Mouse (Mus musculus): ENCODE measurements around the gene Usp49. TPM values are rescaled to one million over a fixed set of nuclear protein-coding genes. Genes with fewer than 3 reads are reported as not detected.

Usp49 gene
- polyA plus RNA-seq, 1 experiment from 2014 or later = 10.8 TPM

GRCm38 (mm10) chr17:47702548-47703345 is 72.3 kb downstream of the Usp49 start:
- peak; percentile 15; the same call in 1 of the 2 replicates for ATAC-seq

GRCm38 (mm10) chr17:47703556-47703955 is 73.1 kb downstream of the Usp49 start:
- ATAC-seq = peak; percentile 13; the same call in 1 of the 2 replicates
- Histone ChIP-seq H3K27me3 (peaks cover 8% of the 10 kb centered on the region; the same call in 1 of the 2 replicates), H3K27ac (no peak overlapping the region), H3K4me2 (replicated peaks) (no peak overlapping the region), H3K4me1 (replicated peaks) (no peaks in the 10 kb centered on the region), H3K9ac (replicated peaks) (no peak overlapping the region), H3K36me3 (peaks cover 55% of the 10 kb centered on the region), H3K9me3 (no peaks in the 10 kb centered on the region), H3K4me3 (replicated peaks) (no peak overlapping the region)
- WGBS = 35% methylated on average over 20 of the region's 20 CpGs

More at GRCm38 (mm10) chr17:47702548-47703345, 72.3 kb downstream of the Usp49 start:
- Histone ChIP-seq H3K27me3 (peaks cover 8% of the 10 kb centered on the region; the same call in 1 of the 2 replicates), H3K9me3 (no peaks in the 10 kb centered on the region), H3K4me3 (replicated peaks) (no peak overlapping the region), H3K27ac (no peak overlapping the region), H3K4me2 (replicated peaks) (no peak overlapping the region), H3K36me3 (peaks cover 55% of the 10 kb centered on the region), H3K4me1 (replicated peaks) (no peaks in the 10 kb centered on the region), H3K9ac (replicated peaks) (no peak overlapping the region)
- WGBS = 49% methylated on average over 28 of the region's 28 CpGs

GRCm38 (mm10) chr17:47704692-47705091 is 74.2 kb downstream of the Usp49 start:
- Histone ChIP-seq H3K4me3 (replicated peaks) (no peak overlapping the region), H3K4me2 (replicated peaks) (no peak overlapping the region), H3K36me3 (peaks cover 49% of the 10 kb centered on the region), H3K9me3 (no peaks in the 10 kb centered on the region), H3K27me3 (peaks cover 8% of the 10 kb centered on the region; the same call in 1 of the 2 replicates), H3K9ac (replicated peaks) (no peak overlapping the region), H3K4me1 (replicated peaks) (no peaks in the 10 kb centered on the region), H3K27ac (no peak overlapping the region)
- 81% methylated on average over 4 of the region's 4 CpGs for WGBS
- no peak for ATAC-seq

GRCm38 (mm10) chr17:47706196-47706595 is 75.7 kb downstream of the Usp49 start:
- Histone ChIP-seq H3K9me3 (no peaks in the 10 kb centered on the region), H3K4me2 (replicated peaks) (no peak overlapping the region), H3K27ac (no peak overlapping the region), H3K36me3 (peaks cover 34% of the 10 kb centered on the region), H3K9ac (replicated peaks) (no peak overlapping the region), H3K4me3 (replicated peaks) (no peak overlapping the region), H3K27me3 (peaks cover 8% of the 10 kb centered on the region; the same call in 1 of the 2 replicates), H3K4me1 (replicated peaks) (no peaks in the 10 kb centered on the region)
- ATAC-seq = no peak
- WGBS = 84% methylated on average over 1 of the region's 1 CpGs

- Histone ChIP-seq H3K4me3 (replicated peaks) (no peak overlapping the region), H3K4me2 (replicated peaks) (no peak overlapping the region), H3K9ac (replicated peaks) (no peak overlapping the region), H3K36me3 (peaks cover 17% of the 10 kb centered on the region), H3K27ac (no peak overlapping the region), H3K9me3 (no peaks in the 10 kb centered on the region), H3K27me3 (peaks cover 2% of the 10 kb centered on the region; the same call in 1 of the 2 replicates), H3K4me1 (replicated peaks) (no peaks in the 10 kb centered on the region)
- WGBS = 83% methylated on average over 3 of the region's 3 CpGs
- ATAC-seq = no peak
These were observed 77.5 kb downstream of the Usp49 start for GRCm38 (mm10) chr17:47707961-47708360.

- Histone ChIP-seq H3K4me3 (replicated peaks) (no peak overlapping the region), H3K36me3 (peaks cover 6% of the 10 kb centered on the region; the same call in 1 of the 2 replicates), H3K9me3 (no peaks in the 10 kb centered on the region), H3K27me3 (no peaks in the 10 kb centered on the region), H3K4me2 (replicated peaks) (no peak overlapping the region), H3K27ac (no peak overlapping the region), H3K9ac (replicated peaks) (no peak overlapping the region), H3K4me1 (replicated peaks) (no peaks in the 10 kb centered on the region)
- ATAC-seq = no peak
- 77% methylated on average over 4 of the region's 4 CpGs for WGBS
These were observed 78.5 kb downstream of the Usp49 start for GRCm38 (mm10) chr17:47708972-47709371.

GRCm38 (mm10) chr17:47710036-47710435 is 79.5 kb downstream of the Usp49 start:
- Histone ChIP-seq H3K36me3 (no peaks in the 10 kb centered on the region), H3K27me3 (no peaks in the 10 kb centered on the region), H3K4me3 (replicated peaks) (no peak overlapping the region), H3K4me2 (replicated peaks) (no peak overlapping the region), H3K27ac (no peak overlapping the region), H3K9ac (replicated peaks) (no peak overlapping the region), H3K9me3 (no peaks in the 10 kb centered on the region), H3K4me1 (replicated peaks) (no peaks in the 10 kb centered on the region)
- 84% methylated on average over 3 of the region's 3 CpGs for WGBS
- no peak for ATAC-seq

GRCm38 (mm10) chr17:47711883-47712282 is 81.4 kb downstream of the Usp49 start:
- Histone ChIP-seq H3K9me3 (no peaks in the 10 kb centered on the region), H3K4me1 (replicated peaks) (no peaks in the 10 kb centered on the region), H3K27me3 (no peaks in the 10 kb centered on the region), H3K4me3 (replicated peaks) (no peak overlapping the region), H3K27ac (no peak overlapping the region), H3K4me2 (replicated peaks) (no peak overlapping the region), H3K36me3 (no peaks in the 10 kb centered on the region), H3K9ac (replicated peaks) (no peak overlapping the region)
- 0 out of 2 replicates have a peak, but pooled peaks have one; percentile 30 for ATAC-seq
- WGBS = 71% methylated on average over 6 of the region's 6 CpGs

- Histone ChIP-seq H3K27me3 (no peaks in the 10 kb centered on the region), H3K4me1 (replicated peaks) (no peaks in the 10 kb centered on the region), H3K27ac (no peak overlapping the region), H3K9me3 (no peaks in the 10 kb centered on the region), H3K9ac (replicated peaks) (0 out of 2 replicates have a peak overlapping the region, but pooled peaks have one; percentile 20), H3K4me2 (replicated peaks) (no peak overlapping the region), H3K36me3 (no peaks in the 10 kb centered on the region), H3K4me3 (replicated peaks) (no peak overlapping the region)
- WGBS = 51% methylated on average over 10 of the region's 22 CpGs
- ATAC-seq = no peak
These were observed 82.5 kb downstream of the Usp49 start for GRCm38 (mm10) chr17:47712889-47713571.

GRCm38 (mm10) chr17:47715037-47715436 is 84.5 kb downstream of the Usp49 start:
- H3K36me3 ChIP-seq = no peaks in the 10 kb centered on the region
- 70% methylated on average over 3 of the region's 3 CpGs for WGBS
- no peak overlapping the region for H3K4me3 ChIP-seq (replicated peaks)
- H3K27me3 ChIP-seq = no peaks in the 10 kb centered on the region
- no peak for ATAC-seq
- no peak overlapping the region for H3K4me2 ChIP-seq (replicated peaks)
- no peaks in the 10 kb centered on the region for H3K4me1 ChIP-seq (replicated peaks)
- H3K27ac ChIP-seq = no peak overlapping the region
- no peaks in the 10 kb centered on the region for H3K9me3 ChIP-seq
- no peak overlapping the region for H3K9ac ChIP-seq (replicated peaks)

- Histone ChIP-seq H3K27me3 (no peaks in the 10 kb centered on the region), H3K36me3 (no peaks in the 10 kb centered on the region), H3K4me1 (replicated peaks) (no peaks in the 10 kb centered on the region), H3K4me2 (replicated peaks) (no peak overlapping the region), H3K9ac (replicated peaks) (no peak overlapping the region), H3K9me3 (no peaks in the 10 kb centered on the region), H3K27ac (no peak overlapping the region), H3K4me3 (replicated peaks) (no peak overlapping the region)
- ATAC-seq = no peak
- 89% methylated on average over 4 of the region's 4 CpGs for WGBS
These were observed 90.7 kb downstream of the Usp49 start for GRCm38 (mm10) chr17:47721183-47721582.

GRCm38 (mm10) chr17:47726566-47726965 is 96.1 kb downstream of the Usp49 start, which contains the start of gene Pgc:
Gene Pgc (plus strand): TSS chr17:47726842.
- Histone ChIP-seq H3K27me3 (no peaks in the 10 kb centered on the region), H3K4me2 (replicated peaks) (no peak within 1 kb of the TSS), H3K36me3 (no peaks in the 10 kb centered on the region), H3K9me3 (no peaks in the 10 kb centered on the region), H3K9ac (replicated peaks) (no peak within 1 kb of the TSS), H3K27ac (no peak within 1 kb of the TSS), H3K4me3 (replicated peaks) (no peak within 1 kb of the TSS), H3K4me1 (replicated peaks) (no peaks in the 10 kb centered on the region)
- no peak for ATAC-seq
- 86% methylated on average over 11 of the region's 11 CpGs for WGBS
